Mouse (Mus musculus): ENCODE measurements at regions not wholly inside any gene's neighbourhood (a gene's known extent, or its start where the extent isn't known, plus 50 kb on each side); places are given as distances from the start of the nearest gene placed in this dataset.

DNA sequence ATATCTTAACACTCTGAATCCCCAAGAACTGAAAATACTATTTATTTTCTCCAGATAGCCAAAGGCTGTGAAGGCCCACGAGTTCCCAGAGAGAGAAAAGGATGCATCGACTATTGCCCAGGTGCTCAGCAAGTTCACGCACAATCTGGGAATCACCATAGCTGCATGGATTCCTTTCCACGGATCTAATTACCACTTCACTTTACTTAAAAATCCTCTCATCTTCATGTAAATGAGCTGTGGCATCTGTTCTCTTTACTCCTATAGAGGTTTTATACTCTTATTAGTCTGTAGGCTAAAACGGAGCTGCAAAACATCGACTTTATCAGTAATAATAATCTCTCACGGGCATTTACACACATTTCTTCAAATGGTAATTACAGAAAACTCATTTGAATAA lies 299.6 kb upstream of the Luzp2 start:
- TF ChIP-seq ZNF384 (IDR thresholded peaks at IDR 0.05; ENCODE audit: low read depth, low read length) (no peak), ZC3H11A (IDR thresholded peaks at IDR 0.05; ENCODE audit: borderline replicate concordance, low read depth, low read length) (no peak), CHD2 (IDR thresholded peaks at IDR 0.05; ENCODE audit: low read depth, low read length) (no peak), MAFK (IDR thresholded peaks at IDR 0.05; ENCODE audit: insufficient read depth, low read depth, low read length) (no peak)

Measured in ES-E14 (cell line).